Mouse (Mus musculus) cerebellum, adult 18-20 months (tissue): ENCODE results near the gene Smtnl1.
A peak's percentile ranks its signal among the peaks of the same experiment; 100 is the strongest.
"Not testable (repeated sequence)": the region's sequence is repeated elsewhere in the genome, so short reads cannot be mapped to it uniquely, and the experiment has no call there.

Experiments used
- DNase-seq, 2 experiments: peaks; one replicate each; pipeline ENCODE4 v3.0.0; 2021

Smtnl1 gene

DNA sequence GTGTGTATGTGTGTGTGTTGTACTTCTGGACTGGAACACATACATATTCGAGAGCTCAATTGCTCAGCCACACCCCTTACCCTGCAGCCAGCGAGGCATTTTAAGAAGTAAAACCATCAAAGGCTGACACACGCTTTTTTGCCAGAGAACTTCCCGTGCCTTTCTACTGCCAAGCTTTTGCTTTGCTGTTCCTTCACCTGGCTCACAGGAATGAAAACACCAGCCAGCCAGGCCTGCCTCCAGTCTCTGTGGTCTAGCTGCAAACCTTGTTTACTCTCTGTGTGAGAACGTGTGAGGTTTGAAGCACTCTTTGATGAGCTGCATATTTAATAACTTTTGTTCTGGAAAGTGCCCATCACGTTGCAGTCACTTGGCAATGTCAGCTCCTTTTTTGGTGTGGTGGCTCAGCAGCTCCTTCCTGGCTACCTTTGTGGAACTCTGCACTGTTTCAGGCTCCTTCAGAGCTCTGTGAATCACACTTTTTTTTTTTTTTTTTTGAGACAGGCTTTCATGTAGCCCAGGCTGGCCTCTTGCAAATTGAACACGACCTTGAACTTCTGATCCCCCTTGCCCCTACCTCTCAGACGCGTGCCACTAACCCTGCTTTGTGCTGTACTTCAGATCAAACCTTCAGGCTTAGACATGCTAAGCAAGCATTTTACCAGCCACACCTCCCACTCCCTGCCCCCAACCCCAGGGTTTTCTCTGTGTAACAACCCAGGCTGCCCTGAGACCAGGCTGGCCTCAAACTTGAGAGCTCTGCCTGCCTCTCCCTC, 15.6 kb upstream of the Smtnl1 start:
- DNase-seq = no peak

DNA sequence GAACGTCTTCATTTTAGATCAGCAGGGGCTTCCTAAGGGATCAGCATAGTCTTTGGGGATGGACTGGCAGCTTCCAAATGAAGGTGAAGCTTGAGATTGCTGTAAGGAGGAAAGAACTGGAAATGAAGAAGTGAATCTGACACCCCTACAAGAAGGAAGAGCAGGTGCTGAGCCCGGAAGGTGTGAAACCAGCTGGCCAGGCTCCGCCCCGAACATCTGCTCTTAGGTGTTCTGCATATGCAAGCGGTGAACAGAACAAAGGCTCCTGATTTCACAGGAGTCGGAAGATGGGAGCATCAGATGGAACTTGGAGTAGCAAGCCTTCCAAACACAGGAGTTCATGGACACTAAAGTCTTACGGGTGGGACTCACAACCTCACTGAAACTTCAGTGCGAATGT, 14.7 kb upstream of the Smtnl1 start:
- DNase-seq = no peak

GRCm38 (mm10) chr2:84831666-84832391, 9.4 kb upstream of the Smtnl1 start:
- DNase-seq = peak; percentile 74 to 83

- peak; percentile 12 to 26 for DNase-seq
These were observed 5.0 kb upstream of the Smtnl1 start for GRCm38 (mm10) chr2:84827283-84827920.

GRCm38 (mm10) chr2:84826488-84827282, 4.2 kb upstream of the Smtnl1 start, which contains the start of gene Timm10:
Gene Timm10, plus strand, starts transcription at chr2:84826997.
- DNase-seq = peak; percentile 85 to 87

- no peak for DNase-seq
These were observed 785 bp upstream of the Smtnl1 start for GRCm38 (mm10) chr2:84823237-84823636.

DNA sequence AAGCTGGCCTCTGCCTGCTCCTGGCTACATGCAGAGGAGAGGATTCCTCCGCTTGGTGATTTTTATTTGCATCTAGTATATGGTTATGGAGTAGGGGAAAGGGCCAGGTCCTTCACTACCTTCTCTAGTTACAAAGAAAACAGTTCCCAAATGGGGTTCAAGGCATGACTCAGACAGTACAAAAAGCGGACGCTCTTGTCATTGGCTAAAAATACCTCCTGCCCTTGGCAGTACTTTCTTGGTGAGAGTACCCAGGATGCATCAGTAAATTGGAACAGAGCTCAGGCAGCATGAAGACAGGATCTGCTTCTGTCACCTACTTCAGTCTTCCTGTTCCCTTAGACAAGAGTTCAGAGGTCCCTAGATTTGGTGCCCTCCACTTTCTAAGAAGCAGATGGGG, 2.6 kb downstream of the Smtnl1 start:
- no peak for DNase-seq

DNA sequence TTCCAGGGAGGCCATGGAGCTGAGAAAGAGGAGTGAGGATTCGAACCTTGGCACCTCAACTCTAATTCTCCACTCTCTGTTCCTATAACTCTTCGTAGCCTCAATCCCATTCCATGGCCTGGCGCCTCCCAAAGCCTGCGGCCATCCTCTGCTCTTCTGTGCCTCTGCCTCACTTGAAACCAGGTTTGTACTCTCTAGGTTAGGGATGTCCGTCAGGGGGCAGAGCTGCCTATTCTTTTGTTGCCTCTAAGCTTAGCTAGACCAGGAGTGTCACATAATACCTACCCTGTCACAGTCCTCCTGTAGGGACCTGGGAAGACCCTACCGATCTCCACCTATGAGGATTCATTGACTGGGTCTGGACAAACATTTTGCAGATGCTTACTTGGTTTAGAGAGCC, 9.8 kb downstream of the Smtnl1 start:
- no peak for DNase-seq

DNA sequence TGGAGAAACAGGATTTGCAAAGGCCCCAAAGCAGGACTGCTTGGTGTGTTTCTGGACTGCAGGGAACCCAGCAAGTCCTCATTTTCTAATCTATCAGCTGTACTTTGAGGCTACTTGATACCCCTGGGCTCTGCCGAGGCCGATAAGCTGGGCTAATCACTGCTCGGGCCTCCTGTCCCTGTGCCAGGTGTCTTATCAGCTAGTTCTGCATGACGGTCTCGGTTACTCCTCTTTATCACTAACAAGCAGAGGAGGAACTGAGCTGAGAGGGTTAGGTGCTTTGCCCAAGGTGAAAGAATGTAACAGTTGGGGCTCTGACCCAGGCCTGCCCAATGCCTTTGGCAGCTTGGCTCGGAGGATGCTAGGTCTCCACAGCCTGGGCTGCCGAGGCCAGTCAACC, 10.6 kb downstream of the Smtnl1 start:
- no peak for DNase-seq

DNA sequence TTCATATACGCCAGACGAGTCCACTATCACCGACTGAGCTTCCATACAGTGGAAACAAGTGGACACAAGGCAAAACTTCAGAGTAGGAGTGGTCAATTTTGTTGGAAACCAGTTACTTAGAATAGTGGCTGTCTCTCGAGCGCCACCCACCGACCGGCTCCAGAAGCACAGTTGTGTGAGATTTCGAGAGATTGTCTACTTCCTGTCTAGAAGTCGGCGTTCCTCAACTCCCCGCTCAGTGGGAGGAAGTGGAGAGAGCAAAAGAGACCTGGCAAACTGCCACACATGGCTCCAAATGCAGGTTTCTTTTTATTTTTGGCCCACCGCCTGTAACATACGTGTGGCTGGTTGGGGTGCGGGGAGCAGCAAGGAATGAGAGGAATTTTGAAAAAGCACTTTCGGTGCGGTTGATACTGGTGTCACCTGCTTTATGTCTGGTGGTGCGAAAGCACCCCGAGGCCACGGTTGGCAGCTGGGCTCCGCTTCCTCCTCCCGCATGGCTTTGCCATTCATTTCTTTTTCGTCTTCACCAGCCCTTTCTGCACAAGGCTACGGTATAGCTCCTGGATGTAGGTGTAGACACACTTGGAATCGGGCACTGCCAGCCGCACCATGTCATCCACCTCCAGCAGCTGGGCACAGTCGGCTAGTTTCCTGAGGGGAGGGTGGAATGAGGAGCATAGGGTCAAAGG, 11.4 kb downstream of the Smtnl1 start:
- peak; percentile 79 to 81 for DNase-seq

DNA sequence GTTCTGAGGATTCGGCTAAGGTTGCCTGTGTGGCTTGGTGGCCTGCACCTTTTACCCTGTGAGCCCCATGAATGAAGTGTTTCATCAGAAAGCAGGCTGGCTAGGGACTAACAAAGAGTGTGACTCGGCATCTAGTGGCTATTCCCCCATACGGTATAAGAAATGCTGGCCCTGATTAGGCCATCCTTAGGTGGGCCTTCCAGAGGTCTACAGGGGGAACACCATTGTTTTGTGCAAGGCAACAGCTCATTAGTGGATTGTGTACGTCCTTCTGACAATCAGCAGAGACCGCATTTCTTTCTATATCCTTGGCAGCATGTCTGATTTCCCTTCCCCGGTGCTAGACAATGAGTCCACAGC, 11.9 kb downstream of the Smtnl1 start:
- DNase-seq = no peak

- no peak for DNase-seq
These were observed 13.1 kb downstream of the Smtnl1 start for GRCm38 (mm10) chr2:84809330-84809729.

DNA sequence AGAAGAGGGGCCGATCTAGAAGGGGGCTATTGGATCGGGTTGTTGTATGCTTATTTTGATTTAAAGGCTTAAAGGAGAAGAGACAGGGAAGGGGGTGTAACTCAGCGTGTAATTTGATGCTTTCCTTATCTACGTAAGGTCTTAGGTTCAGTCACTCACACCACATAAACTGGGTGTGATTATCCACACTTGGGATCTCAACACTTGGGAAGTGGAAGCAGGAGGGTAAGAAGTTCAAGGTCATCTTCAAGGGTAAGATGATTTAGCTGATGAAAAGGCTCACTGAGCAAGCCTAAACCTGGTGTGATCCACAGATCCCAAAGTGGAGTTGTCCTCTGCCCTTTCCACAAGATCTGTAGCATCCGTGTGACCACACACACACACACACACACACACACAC, 15.9 kb downstream of the Smtnl1 start:
- DNase-seq = no peak

- DNase-seq = no peak
These were observed 18.5 kb downstream of the Smtnl1 start for GRCm38 (mm10) chr2:84803963-84804362.

DNA sequence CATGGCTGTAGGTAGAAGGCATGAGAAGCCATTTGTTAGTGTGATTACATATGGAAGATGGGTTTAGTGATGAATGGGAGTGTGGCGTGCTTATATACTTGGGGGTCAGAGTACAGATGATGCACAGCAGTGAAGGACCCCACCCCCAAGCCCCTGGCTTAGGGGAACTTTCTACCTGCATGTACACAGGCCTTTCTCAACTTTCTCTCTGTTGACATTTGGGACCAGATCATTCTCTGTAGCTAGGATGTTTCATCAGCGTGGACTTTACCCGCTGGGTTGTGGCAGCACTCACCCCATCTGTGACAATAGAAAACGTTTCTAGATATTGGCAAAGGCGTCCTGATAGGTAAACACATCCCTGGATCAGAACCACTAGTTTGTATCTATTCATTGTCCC, 21.2 kb downstream of the Smtnl1 start:
- not testable (repeated sequence) for DNase-seq

DNA sequence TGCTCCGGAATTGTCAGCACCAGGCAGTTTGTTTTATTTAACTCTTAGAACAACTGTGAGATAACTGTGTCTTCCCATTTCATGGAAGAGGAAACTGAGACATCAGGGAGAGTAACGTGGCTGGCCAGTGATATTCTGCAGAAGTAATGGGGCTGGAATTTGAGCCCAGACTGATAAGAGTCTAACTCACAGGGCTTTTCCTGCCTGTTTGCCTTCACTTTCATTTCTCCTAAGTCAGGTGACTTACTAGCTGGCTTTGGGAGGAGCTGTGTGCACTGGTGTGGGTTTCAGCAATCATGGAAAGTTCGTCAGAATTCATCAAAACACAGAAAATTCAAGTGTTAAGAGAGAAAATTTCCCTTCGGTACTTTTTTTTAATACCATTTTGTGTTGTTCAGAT, 22.1 kb downstream of the Smtnl1 start:
- DNase-seq = no peak

DNA sequence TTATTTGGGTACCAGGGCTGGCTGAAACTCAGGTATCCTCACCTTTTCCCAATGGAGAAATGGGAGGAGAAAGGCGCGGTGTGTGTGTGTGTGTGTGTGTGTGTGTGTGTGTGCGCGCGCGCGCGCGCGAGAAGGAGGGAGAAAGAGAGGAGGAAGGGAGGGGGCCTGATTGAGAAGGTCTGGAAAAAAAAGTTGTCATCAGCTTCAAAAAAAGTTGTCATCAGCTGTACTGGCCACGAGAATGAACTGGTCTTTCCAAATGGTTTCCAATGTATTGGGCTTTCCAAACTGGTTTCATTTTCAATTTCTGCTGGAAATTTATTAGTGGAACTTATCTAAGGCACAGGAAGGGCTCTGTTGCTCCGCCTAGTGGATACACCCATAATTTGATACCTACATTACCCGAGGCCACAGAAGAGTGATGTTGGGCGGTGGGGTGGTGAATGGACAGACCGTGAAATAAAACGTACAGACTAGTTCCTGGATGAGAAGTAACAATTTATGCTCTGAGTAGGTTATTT, 23.4 kb downstream of the Smtnl1 start:
- peak; percentile 77 to 80 for DNase-seq

DNA sequence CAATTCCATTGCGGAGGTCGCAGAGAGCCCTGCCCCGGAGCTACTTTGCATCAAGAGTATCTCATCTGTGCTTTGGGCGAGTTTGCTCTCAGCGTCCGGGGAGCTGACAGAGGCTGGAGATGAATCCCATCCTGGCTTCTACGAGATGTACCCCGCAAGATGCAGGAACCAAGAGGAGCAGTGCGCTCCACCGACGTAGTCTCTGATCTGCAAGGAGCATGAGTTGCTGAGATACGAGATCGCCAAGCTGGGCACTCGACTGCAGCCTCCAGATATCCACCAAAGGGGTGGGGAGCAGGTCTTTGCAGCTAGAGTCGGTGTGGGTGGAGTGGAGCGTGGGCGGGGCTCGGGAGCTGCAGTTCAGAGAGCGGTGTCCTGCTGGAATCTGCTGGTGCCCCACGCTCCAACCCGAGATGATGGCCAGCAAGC, 23.9 kb downstream of the Smtnl1 start, which contains the start of gene Ube2l6:
Ube2l6 (plus strand) TSS at position 336 of the 429 bp plus-strand sequence.
- DNase-seq = peak; percentile 69 to 77

DNA sequence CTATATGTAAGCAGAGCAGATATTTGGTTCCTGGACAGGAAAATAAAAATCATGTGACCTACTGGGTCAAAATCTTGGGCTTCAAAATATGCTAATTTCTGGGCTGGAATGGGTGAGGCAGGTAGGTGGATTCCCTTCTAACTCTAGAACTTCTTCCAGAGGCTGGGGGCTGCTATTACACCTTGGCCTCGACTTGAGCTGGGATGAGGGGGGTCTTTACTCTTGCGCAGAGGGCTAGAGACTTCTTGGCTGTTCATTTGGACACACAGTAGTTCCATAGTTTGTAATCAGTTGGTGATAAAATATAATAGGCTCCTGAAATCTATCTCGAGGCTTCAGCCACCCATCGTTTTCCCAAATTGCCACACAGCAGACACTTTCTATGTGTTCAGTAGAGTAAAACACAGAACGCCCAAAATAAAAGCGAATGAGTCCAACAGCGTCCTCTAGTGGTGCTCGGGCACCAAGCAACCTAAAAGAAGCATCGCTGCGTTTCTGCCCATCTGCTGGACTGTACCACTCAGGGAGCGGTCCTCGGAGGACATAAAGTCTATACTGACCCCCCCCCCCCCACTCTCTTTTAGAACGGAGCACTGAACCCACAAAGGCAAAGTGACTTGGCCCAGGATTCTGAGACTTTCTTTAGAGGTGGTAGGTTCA, 24.5 kb downstream of the Smtnl1 start:
- peak; percentile 85 to 86 for DNase-seq

DNA sequence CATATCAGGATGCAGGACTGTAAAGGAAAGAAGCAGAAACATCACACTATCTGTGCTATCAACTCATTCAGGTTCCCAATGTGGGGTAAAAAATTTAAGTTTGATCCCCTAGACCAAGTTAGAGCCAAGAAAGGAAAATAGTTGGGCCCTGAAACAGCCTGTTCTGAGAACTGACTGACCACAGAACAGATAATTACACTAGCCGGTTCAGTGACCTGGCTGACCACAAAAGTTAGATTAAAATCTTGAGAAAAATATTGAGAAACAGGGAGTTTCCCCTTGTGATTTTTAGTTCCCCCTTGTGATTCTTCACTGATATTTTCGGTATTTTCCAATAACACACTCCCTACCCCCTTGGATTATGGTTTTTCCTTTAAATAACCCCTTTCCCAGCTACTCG, 28.6 kb downstream of the Smtnl1 start:
- DNase-seq = no peak

DNA sequence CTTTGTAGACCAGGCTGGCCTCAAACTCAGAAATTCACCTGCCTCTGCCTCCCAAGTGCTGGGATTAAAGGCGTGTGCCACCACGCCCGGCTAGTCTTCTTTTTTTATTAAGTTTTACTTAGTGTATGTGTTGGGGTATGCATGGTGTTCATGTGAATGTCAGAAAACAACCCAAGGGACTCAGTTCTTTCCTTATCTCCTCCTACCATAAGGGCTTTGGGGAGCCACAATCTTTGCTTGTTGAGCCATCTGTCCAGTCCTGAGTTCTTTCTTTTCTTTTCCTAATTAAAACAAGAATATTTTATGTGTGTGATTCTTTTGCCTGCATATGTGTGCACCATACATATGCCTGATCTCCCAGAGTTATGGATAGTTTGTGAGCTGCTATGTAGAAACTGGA, 29.3 kb downstream of the Smtnl1 start:
- DNase-seq = no peak
